ENCODE assay signal across 1 mouse cellular context in genomic region chr2:156352413-156353165, GRCm38 (mm10).
TF ChIP-seq lines count a peak whose summit lies in the region.

No protein-coding gene starts in this region.

TF ChIP-seq in MEL, 35 proteins besides CTCF, POLR2A, EP300 and RAD21 (continued from another document):
- no peak for TF ChIP-seq HCFC1 (IDR thresholded peaks at IDR 0.05; ENCODE audit: low read depth, low read length)
TF ChIP-seq in MEL: peak in this region for 7.
